Mouse (Mus musculus) heart, adult 2 months (tissue): ENCODE measurements at regions not wholly inside any gene's neighbourhood (a gene's known extent, or its start where the extent isn't known, plus 50 kb on each side); places are given as distances from the start of the nearest gene placed in this dataset.

Source experiments
- DNase-seq, 2 experiments: peaks; one replicate each; pipeline ENCODE4 v3.0.0; 2021
- H3K27ac ChIP-seq: fragments of 200-600 bp; 2 replicates; pipeline ENCODE4 v1.8.1; 2022
- H3K27me3 ChIP-seq: fragments of 200-500 bp; 2 replicates; pipeline ENCODE4 v1.6.1; 2012; ENCODE audit warnings: mild to moderate bottlenecking, low read length, inconsistent platforms, mixed read lengths; ENCODE audit not compliant: control insufficient read depth, insufficient read depth
- H3K36me3 ChIP-seq: fragments of 200-500 bp; 2 replicates; pipeline ENCODE4 v1.6.1; 2012; ENCODE audit warnings: low read length, inconsistent platforms; ENCODE audit not compliant: control insufficient read depth, insufficient read depth
- H3K4me1 ChIP-seq: fragments of 200-500 bp; 2 replicates; pipeline ENCODE4 v1.6.1; 2011; ENCODE audit warnings: low read length; ENCODE audit not compliant: control insufficient read depth, insufficient read depth
- H3K4me3 ChIP-seq: fragments of 200-600 bp; 2 replicates; pipeline ENCODE4 v1.8.1; 2022
- H3K79me2 ChIP-seq: fragments of 200-500 bp; replicated peaks from 2 replicates; pipeline ENCODE4 v1.6.1; 2012; ENCODE audit warnings: mild to moderate bottlenecking, inconsistent platforms, low read length, moderate library complexity, mixed read lengths; ENCODE audit not compliant: control insufficient read depth, insufficient read depth
- H3K9ac ChIP-seq: fragments of 200-500 bp; 2 replicates; pipeline ENCODE4 v1.6.1; 2012; ENCODE audit warnings: low read depth, mild to moderate bottlenecking, control low read depth, inconsistent platforms, low read length, mixed read lengths
- CTCF ChIP-seq: fragments of 200-600 bp; IDR thresholded peaks from 2 replicates; pipeline ENCODE4 v1.8.1; 2022; ENCODE audit warnings: antibody characterized with exemption, mild to moderate bottlenecking, moderate library complexity
- EP300 ChIP-seq: fragments of 200-500 bp; IDR thresholded peaks from 2 replicates; pipeline ENCODE4 v1.6.1; 2011; ENCODE audit warnings: low read depth, low read length, control low read depth; ENCODE audit not compliant: insufficient read depth
- POLR2A ChIP-seq: fragments of 200-500 bp; IDR thresholded peaks from 2 replicates; pipeline ENCODE4 v1.6.1; 2011; ENCODE audit warnings: mild to moderate bottlenecking, low read depth, low read length, control low read depth; ENCODE audit not compliant: insufficient read depth
- WGBS: fragments of 180-500 bp; shearing (Covaris S2); methylation state at CpG from one replicate; pipeline ENCODE4 v1.1.7; 2018; 5-methylcytosine and 5-hydroxymethylcytosine counted together
- intact Hi-C: fragments of 180-260 bp; cut with DNase I; formaldehyde crosslinking; loops from one replicate; pipeline ENCODE4 v1.15.1; 2025

- no peaks in the 10 kb centered on the region for H3K36me3 ChIP-seq
- no peaks in the 10 kb centered on the region for H3K79me2 ChIP-seq
- no peak overlapping the region for H3K9ac ChIP-seq
- H3K27ac ChIP-seq, result no peak overlapping the region
- H3K4me1 ChIP-seq, result no peaks in the 10 kb centered on the region
- no peak for DNase-seq
- intact Hi-C loops, result no loop called here
- H3K27me3 ChIP-seq, result no peaks in the 10 kb centered on the region
- TF ChIP-seq POLR2A (no peak), CTCF (no peak), EP300 (no peak)
- 34% methylated on average over 5 of the region's 5 CpGs for WGBS
- H3K4me3 ChIP-seq, result no peak overlapping the region
These were observed 130.8 kb upstream of the Pde3a start for GRCm38 (mm10) chr6:141118287-141118686.

DNA sequence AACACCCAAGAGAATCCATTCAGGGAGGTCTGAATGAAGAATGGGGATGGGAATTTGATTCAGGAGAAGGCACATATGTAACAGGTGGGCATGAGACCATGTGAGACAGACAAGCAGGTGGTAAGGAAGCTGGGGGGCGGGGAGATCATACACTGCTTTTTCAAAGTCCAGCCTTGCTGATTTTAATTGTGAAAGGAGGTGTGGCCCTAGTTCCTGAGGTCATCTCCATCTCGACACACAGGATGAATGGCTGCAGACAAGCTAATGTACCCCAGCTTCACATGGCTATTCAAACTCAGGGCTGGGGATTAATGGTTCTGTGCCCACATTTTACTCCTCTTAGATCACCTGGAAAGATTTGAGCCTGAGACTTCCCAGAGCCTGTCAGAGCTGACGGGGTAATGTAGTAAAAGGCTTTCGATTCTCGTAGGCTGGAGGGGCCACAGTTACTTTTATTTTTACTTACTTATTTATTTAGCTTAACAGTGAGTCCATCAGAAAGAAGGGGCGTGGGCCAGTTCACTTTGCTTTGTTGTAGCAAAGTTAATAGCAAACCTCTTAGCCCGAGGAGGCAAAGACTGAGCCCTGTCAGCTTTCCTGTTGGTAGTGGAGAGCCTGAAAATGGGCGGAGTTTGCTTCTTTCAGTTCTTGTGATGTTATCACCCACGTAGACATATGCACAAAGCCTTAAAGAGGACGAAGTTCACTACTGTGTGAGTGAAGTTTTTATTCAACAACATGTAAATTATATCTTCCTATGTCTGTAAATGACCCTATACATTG is 122.3 kb upstream of the Pde3a start:
- intact Hi-C loops, result no loop called here
- no peak overlapping the region for H3K9ac ChIP-seq
- DNase-seq, result no peak
- no peaks in the 10 kb centered on the region for H3K27me3 ChIP-seq
- H3K4me1 ChIP-seq, result no peaks in the 10 kb centered on the region
- 66% methylated on average over 10 of the region's 10 CpGs for WGBS
- TF ChIP-seq POLR2A, result no peak
- no peaks in the 10 kb centered on the region for H3K79me2 ChIP-seq
- no peak overlapping the region for H3K4me3 ChIP-seq
- H3K36me3 ChIP-seq, result no peaks in the 10 kb centered on the region
- no peak overlapping the region for H3K27ac ChIP-seq

GRCm38 (mm10) chr6:141129596-141129995 is 119.5 kb upstream of the Pde3a start:
- no peak overlapping the region for H3K9ac ChIP-seq
- TF ChIP-seq EP300 (no peak), CTCF (no peak), POLR2A (no peak)
- no peak overlapping the region for H3K27ac ChIP-seq
- DNase-seq, result no peak
- no peaks in the 10 kb centered on the region for H3K36me3 ChIP-seq
- no peaks in the 10 kb centered on the region for H3K79me2 ChIP-seq
- no peaks in the 10 kb centered on the region for H3K27me3 ChIP-seq
- 65% methylated on average over 1 of the region's 1 CpGs for WGBS
- no peak overlapping the region for H3K4me3 ChIP-seq
- no peaks in the 10 kb centered on the region for H3K4me1 ChIP-seq
- intact Hi-C loops, result no loop called here

GRCm38 (mm10) chr6:141134176-141134575 is 114.9 kb upstream of the Pde3a start:
- WGBS, result 24% methylated on average over 6 of the region's 6 CpGs
- intact Hi-C loops, result no loop called here
- no peak for DNase-seq
- no peak for TF ChIP-seq POLR2A
- TF ChIP-seq CTCF, result no peak
- TF ChIP-seq EP300, result no peak
- Histone ChIP-seq H3K79me2 (no peaks in the 10 kb centered on the region), H3K27me3 (no peaks in the 10 kb centered on the region), H3K4me1 (no peaks in the 10 kb centered on the region), H3K27ac (no peak overlapping the region), H3K9ac (no peak overlapping the region), H3K4me3 (no peak overlapping the region), H3K36me3 (no peaks in the 10 kb centered on the region)

DNA sequence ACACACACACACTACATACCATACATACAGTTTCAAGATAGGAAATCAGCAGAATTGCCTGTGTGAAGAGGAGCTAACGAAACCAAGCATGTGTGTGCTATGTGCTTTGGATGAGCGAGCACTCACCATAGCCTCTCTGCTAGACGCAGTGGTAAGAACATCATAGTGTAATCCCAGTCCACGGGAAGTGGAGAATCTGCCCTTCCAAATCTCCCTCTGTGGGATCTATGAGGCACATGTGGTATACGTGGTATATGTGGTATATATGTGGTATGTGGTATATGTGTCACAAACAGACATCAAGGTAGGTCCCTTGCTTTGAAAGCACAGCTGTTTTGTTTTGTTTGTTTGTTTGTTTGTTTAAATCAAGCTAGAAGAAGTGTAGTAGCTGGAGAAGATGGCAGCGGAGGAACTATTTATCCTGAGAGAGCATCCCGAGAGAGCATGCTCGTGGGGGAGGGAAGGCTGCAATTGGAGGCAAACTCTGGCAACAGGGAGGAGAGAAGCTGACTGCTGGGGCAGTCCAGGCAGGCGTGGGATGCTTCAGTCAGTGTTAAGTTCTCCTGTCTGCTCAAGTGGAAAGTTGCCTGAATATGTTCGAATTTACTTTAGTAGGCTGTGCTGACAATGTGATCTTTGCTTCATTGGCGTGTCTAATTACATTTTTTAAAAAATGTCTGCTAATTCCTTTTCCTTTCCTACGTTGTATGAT is 112.2 kb upstream of the Pde3a start:
- Histone ChIP-seq H3K27ac (no peak overlapping the region), H3K9ac (no peak overlapping the region), H3K79me2 (no peaks in the 10 kb centered on the region), H3K4me1 (no peaks in the 10 kb centered on the region), H3K4me3 (no peak overlapping the region), H3K27me3 (no peaks in the 10 kb centered on the region), H3K36me3 (no peaks in the 10 kb centered on the region)
- WGBS, result 72% methylated on average over 12 of the region's 12 CpGs
- intact Hi-C loops, result no loop called here
- TF ChIP-seq EP300, result no peak
- no peak for TF ChIP-seq CTCF
- TF ChIP-seq POLR2A, result no peak
- DNase-seq, result no peak

- no peak overlapping the region for H3K4me3 ChIP-seq
- H3K9ac ChIP-seq, result no peak overlapping the region
- H3K27me3 ChIP-seq, result no peaks in the 10 kb centered on the region
- no peaks in the 10 kb centered on the region for H3K4me1 ChIP-seq
- peak; percentile 51 to 52 for DNase-seq
- H3K36me3 ChIP-seq, result no peaks in the 10 kb centered on the region
- WGBS, result 62% methylated on average over 22 of the region's 22 CpGs
- no peaks in the 10 kb centered on the region for H3K79me2 ChIP-seq
- TF ChIP-seq EP300 (no peak), CTCF (peak; percentile 17; the same call in 1 of the 2 replicates)
- intact Hi-C loops, result no loop called here
- no peak overlapping the region for H3K27ac ChIP-seq
These were observed 108.1 kb upstream of the Pde3a start for GRCm38 (mm10) chr6:141141016-141141415.
